ENCODE assay signal across 24 mouse cellular contexts in genomic region chr15:82908521-82908920, GRCm38 (mm10).
DNase-seq lines count a peak whose midpoint lies in the region; ATAC-seq lines count a peak whose summit lies in the region.
"Had no signal": no experiment of that assay in that cellular context is flagged by ENCODE, and none has a peak within 500 bp of the region (broad histone marks: within the 10 kb centered on the region; RNA-seq: fewer than 3 reads in every experiment).

No protein-coding gene starts in this region.

- 28% methylated on average over 2 of the region's 2 CpGs for WGBS in heart, embryonic 10.5 days
- WGBS in heart, embryonic 11.5 days (ENCODE audit: insufficient replicate concordance) = 23% methylated on average over 2 of the region's 2 CpGs

- no peak overlapping the region for H3K27ac ChIP-seq in heart, embryonic 10.5 days
- no peak overlapping the region for H3K27ac ChIP-seq in heart, embryonic 11.5 days (ENCODE audit: low read depth, low read length)
- H3K27ac ChIP-seq: embryonic facial prominence, embryonic 15.5 days; forebrain, embryonic 12.5 days; gastrocnemius, adult 2 months; heart, embryonic 15.5 days; hindbrain, embryonic 10.5 days; hindbrain, embryonic 14.5 days had no signal

- H3K27me3 ChIP-seq in heart, embryonic 10.5 days (ENCODE audit: insufficient read depth, poor library complexity, severe bottlenecking) = peaks cover 77% of the 10 kb centered on the region
- H3K27me3 ChIP-seq in heart, embryonic 11.5 days (ENCODE audit: control insufficient read depth, insufficient read depth, low read length) = peaks cover 42% of the 10 kb centered on the region

- ATAC-seq in heart, embryonic 11.5 days (replicated peaks; ENCODE audit: insufficient number of reproducible peaks, low FRiP score, low TSS enrichment) = no peak
- ATAC-seq: CD4-positive, CD25-positive, alpha-beta regulatory T cell, adult 4 months; intestine, embryonic 16.5 days had no signal

- no peak overlapping the region for H3K4me2 ChIP-seq in heart, embryonic 11.5 days
- H3K4me2 ChIP-seq: embryonic facial prominence, embryonic 15.5 days; forebrain, embryonic 12.5 days; heart, embryonic 15.5 days; hindbrain, embryonic 14.5 days had no signal

- peak; percentile 2 to 14 for DNase-seq in cerebellum, postnatal 4 days (ENCODE audit: low spot score in 2 of 2)
- no peak for DNase-seq in cerebellum, adult 11-12 months
- DNase-seq in heart, embryonic 10.5 days (ENCODE audit: low spot score) = peak; percentile 36
- peak; percentile 1 for DNase-seq in right cerebral cortex, postnatal 4 days
- no peak for DNase-seq in right cerebral cortex, adult 2 months (ENCODE audit: low spot score in 2 of 2)
- no peak for DNase-seq in embryo, embryonic 10 days (ENCODE audit: low spot score)
- DNase-seq: adrenal gland, postnatal 14 days; B cell, adult 2 months; cerebellum, adult 18-20 months; cerebellum, adult 9-11 months; cerebellum, postnatal 36 days; embryo, embryonic 11 days; gastrocnemius, adult 2 months; heart, postnatal 14 days had no signal

- no peaks in the 10 kb centered on the region for H3K9me3 ChIP-seq in heart, embryonic 10.5 days
- H3K9me3 ChIP-seq in heart, embryonic 11.5 days (replicated peaks; ENCODE audit: control insufficient read depth, low read length) = no peaks in the 10 kb centered on the region
- H3K9me3 ChIP-seq: embryonic facial prominence, embryonic 15.5 days; forebrain, embryonic 12.5 days; G1E; heart, embryonic 15.5 days; hindbrain, embryonic 10.5 days had no signal

- H3K36me3 ChIP-seq in heart, embryonic 10.5 days = no peaks in the 10 kb centered on the region
- no peaks in the 10 kb centered on the region for H3K36me3 ChIP-seq in heart, embryonic 11.5 days (ENCODE audit: control insufficient read depth, insufficient read depth, low read length)
- H3K36me3 ChIP-seq: embryonic facial prominence, embryonic 15.5 days; forebrain, embryonic 12.5 days; heart, embryonic 15.5 days; hindbrain, embryonic 10.5 days had no signal

- peaks cover 43% of the 10 kb centered on the region for H3K4me1 ChIP-seq in heart, embryonic 10.5 days
- H3K4me1 ChIP-seq in heart, embryonic 11.5 days (ENCODE audit: control insufficient read depth, insufficient read depth, low read length) = peaks cover 26% of the 10 kb centered on the region

- H3K4me3 ChIP-seq in heart, embryonic 10.5 days = no peak overlapping the region
- no peak overlapping the region for H3K4me3 ChIP-seq in heart, embryonic 11.5 days (ENCODE audit: low read depth, low read length)
- H3K4me3 ChIP-seq: embryonic facial prominence, embryonic 15.5 days; erythroblast, embryonic 14.5 days; forebrain, embryonic 12.5 days; gastrocnemius, adult 2 months; heart, embryonic 15.5 days; hindbrain, embryonic 10.5 days had no signal

- no peak overlapping the region for H3K9ac ChIP-seq in heart, embryonic 11.5 days (ENCODE audit: low read depth, low read length)
- H3K9ac ChIP-seq: embryonic facial prominence, embryonic 15.5 days; forebrain, embryonic 12.5 days; heart, embryonic 15.5 days; hindbrain, embryonic 14.5 days had no signal

Comparison
In these comparisons a context has a peak if more than half of its experiments do, and no peak if none do; other contexts are left out.
1. DNase-seq: peak in cerebellum, postnatal 4 days (2 of 2), heart, embryonic 10.5 days (single experiment) and right cerebral cortex, postnatal 4 days (single experiment); none in cerebellum, adult 11-12 months (single experiment), right cerebral cortex, adult 2 months (0 of 2) and embryo, embryonic 10 days (single experiment).